11 mouse cellular contexts compared by ENCODE assay signal in genomic region chr8:94978593-94979319, GRCm38 (mm10). TPM values are rescaled to one million over a fixed set of nuclear protein-coding genes. Genes with fewer than 3 reads are reported as not detected.
A peak's percentile ranks its signal among the peaks of the same experiment; 100 is the strongest.
DNase-seq lines count a peak whose midpoint lies in the region; ATAC-seq and TF ChIP-seq lines count a peak whose summit lies in the region.
"Had no signal": no experiment of that assay in that cellular context is flagged by ENCODE, and none has a peak within 500 bp of the region (broad histone marks: within the 10 kb centered on the region; RNA-seq: fewer than 3 reads in every experiment).

No protein-coding gene starts in this region.

- no peaks in the 10 kb centered on the region for H3K36me3 ChIP-seq in embryonic facial prominence, embryonic 13.5 days
- no peaks in the 10 kb centered on the region for H3K36me3 ChIP-seq in intestine, embryonic 14.5 days (ENCODE audit: control insufficient read depth, insufficient read depth, low read length)
- no peaks in the 10 kb centered on the region for H3K36me3 ChIP-seq in midbrain, postnatal 0 days (ENCODE audit: insufficient read depth, low read length)
- H3K36me3 ChIP-seq: midbrain, embryonic 12.5 days had no signal

- H3K4me2 ChIP-seq in embryonic facial prominence, embryonic 13.5 days = peak overlapping the region; percentile 53
- peak overlapping the region; percentile 41 for H3K4me2 ChIP-seq in intestine, embryonic 14.5 days (ENCODE audit: low read length)
- no peak overlapping the region; the same call in 1 of the 2 replicates for H3K4me2 ChIP-seq in midbrain, postnatal 0 days (ENCODE audit: low read depth, low read length, poor library complexity, severe bottlenecking)

- H3K9me3 ChIP-seq in embryonic facial prominence, embryonic 13.5 days = no peaks in the 10 kb centered on the region
- H3K9me3 ChIP-seq in intestine, embryonic 14.5 days (ENCODE audit: control insufficient read depth, low read length) = no peaks in the 10 kb centered on the region
- no peaks in the 10 kb centered on the region for H3K9me3 ChIP-seq in midbrain, postnatal 0 days (ENCODE audit: low read length)
- H3K9me3 ChIP-seq: midbrain, embryonic 12.5 days had no signal

- DNase-seq in kidney, postnatal 10 days = peak; percentile 18
- DNase-seq in kidney, postnatal 14 days = no peak
- DNase-seq in intestine, embryonic 14.5 days (ENCODE audit: low spot score) = no peak
- no peak for DNase-seq in midbrain, postnatal 0 days (ENCODE audit: low spot score)
- DNase-seq in adrenal gland, adult 2 months = no peak
- DNase-seq: right cerebral cortex, postnatal 14 days had no signal

- peak overlapping the region; percentile 36 for H3K4me3 ChIP-seq in embryonic facial prominence, embryonic 13.5 days
- peak overlapping the region; percentile 28 for H3K4me3 ChIP-seq in intestine, embryonic 14.5 days (ENCODE audit: low read depth, low read length)
- H3K4me3 ChIP-seq in midbrain, postnatal 0 days (ENCODE audit: low read depth, low read length) = peak overlapping the region; percentile 24; the same call in 1 of the 2 replicates
- H3K4me3 ChIP-seq: layer of hippocampus, adult 2 months; midbrain, embryonic 12.5 days had no signal

- no peak for TF ChIP-seq CTCF in midbrain, postnatal 0 days (IDR thresholded peaks at IDR 0.05)

- no peak overlapping the region for H3K27ac ChIP-seq in embryonic facial prominence, embryonic 13.5 days
- no peak overlapping the region for H3K27ac ChIP-seq in intestine, embryonic 14.5 days (ENCODE audit: low read depth)
- no peak overlapping the region for H3K27ac ChIP-seq in midbrain, postnatal 0 days (ENCODE audit: low read depth, low read length)
- H3K27ac ChIP-seq: layer of hippocampus, adult 2 months; midbrain, embryonic 12.5 days had no signal

- H3K4me1 ChIP-seq in embryonic facial prominence, embryonic 13.5 days = peaks cover 29% of the 10 kb centered on the region
- 0 out of 2 replicates have a peak, but pooled peaks cover 10% of the 10 kb centered on the region for H3K4me1 ChIP-seq in intestine, embryonic 14.5 days (replicated peaks; ENCODE audit: control insufficient read depth, insufficient read depth, low read length)
- H3K4me1 ChIP-seq in midbrain, postnatal 0 days (ENCODE audit: insufficient read depth, low read length) = peaks cover 13% of the 10 kb centered on the region; the same call in 1 of the 2 replicates

- no peak overlapping the region for H3K9ac ChIP-seq in embryonic facial prominence, embryonic 13.5 days
- H3K9ac ChIP-seq in intestine, embryonic 14.5 days (ENCODE audit: low read length) = no peak overlapping the region
- no peak overlapping the region for H3K9ac ChIP-seq in midbrain, postnatal 0 days (replicated peaks; ENCODE audit: low read length, poor library complexity, severe bottlenecking)

- H3K27me3 ChIP-seq in embryonic facial prominence, embryonic 13.5 days = peaks cover 13% of the 10 kb centered on the region
- H3K27me3 ChIP-seq in intestine, embryonic 14.5 days (replicated peaks; ENCODE audit: control insufficient read depth, insufficient read depth, low read length) = 0 out of 2 replicates have a peak, but pooled peaks cover 4% of the 10 kb centered on the region
- no peaks in the 10 kb centered on the region for H3K27me3 ChIP-seq in midbrain, postnatal 0 days (ENCODE audit: insufficient read depth, low read length)

- WGBS in embryonic facial prominence, embryonic 13.5 days = 74% methylated on average over 13 of the region's 13 CpGs
- 74% methylated on average over 13 of the region's 13 CpGs for WGBS in intestine, embryonic 14.5 days
- WGBS in midbrain, postnatal 0 days = 67% methylated on average over 13 of the region's 13 CpGs

- ATAC-seq in embryonic facial prominence, embryonic 13.5 days (ENCODE audit: insufficient number of reproducible peaks, insufficient read depth, low FRiP score, low TSS enrichment, low read depth) = no peak
- no peak for ATAC-seq in intestine, embryonic 14.5 days (replicated peaks; ENCODE audit: low FRiP score, low TSS enrichment, low read depth)
- no peak for ATAC-seq in midbrain, postnatal 0 days (ENCODE audit: low FRiP score)
- ATAC-seq in erythroid progenitor cell, adult 5-6 weeks (replicated peaks; ENCODE audit: low FRiP score, poor library complexity, severe bottlenecking) = no peak

RNA-seq across cellular contexts. Expression of gene Adgrg1, which starts 4.2 kb away (rescaled TPM):
- polyA plus RNA-seq in embryonic facial prominence, embryonic 13.5 days (2015; fragmentation: Nextera tagmentation; extraction: Ambion mirVana) = 18.4 and 19.8 TPM in 2 replicates
- 23.6 and 26.5 TPM in 2 replicates for polyA plus RNA-seq in intestine, embryonic 14.5 days (2014; fragmentation: Nextera tagmentation; extraction: Ambion mirVana)
- 218 and 247 TPM in 2 replicates for total RNA-seq in midbrain, postnatal 0 days (2014; rRNA removed)
- polyA plus RNA-seq in midbrain, postnatal 0 days (2015; fragmentation: Nextera tagmentation; extraction: Ambion mirVana) = 114 and 125 TPM in 2 replicates
- 29.3 and 55.9 TPM in 2 replicates for total RNA-seq in erythroid progenitor cell, adult 5-6 weeks (2015; ENCODE audit: low replicate concordance)
- total RNA-seq in erythroid progenitor cell, adult 5-6 weeks (2017; ENCODE audit: low replicate concordance) = 12.4 and 14.4 TPM in 2 replicates
- 10 to 100 TPM; 17.3 to 24.3 TPM for total RNA-seq in adrenal gland, adult 2 months (2021)
- polyA plus RNA-seq in adrenal gland, adult 2 months (2012; rRNA removed) = 40.2 and 56.5 TPM in 2 replicates

RNA-seq across cellular contexts. Expression of gene Adgrg3, which starts 38.7 kb away (rescaled TPM):
- polyA plus RNA-seq in embryonic facial prominence, embryonic 13.5 days (2015; fragmentation: Nextera tagmentation; extraction: Ambion mirVana) = 2.1 and 2.8 TPM in 2 replicates
- 3.2 and 3.6 TPM in 2 replicates for polyA plus RNA-seq in intestine, embryonic 14.5 days (2014; fragmentation: Nextera tagmentation; extraction: Ambion mirVana)
- total RNA-seq in midbrain, postnatal 0 days (2014; rRNA removed) = 1.5 and 1.7 TPM in 2 replicates
- 0.59 and 0.88 TPM in 2 replicates for polyA plus RNA-seq in midbrain, postnatal 0 days (2015; fragmentation: Nextera tagmentation; extraction: Ambion mirVana)
- 10.1 and 12.2 TPM in 2 replicates for total RNA-seq in erythroid progenitor cell, adult 5-6 weeks (2015; ENCODE audit: low replicate concordance)
- 3.5 and 10.3 TPM in 2 replicates for total RNA-seq in erythroid progenitor cell, adult 5-6 weeks (2017; ENCODE audit: low replicate concordance)
- 1 to 10 TPM; 2.0 to 2.8 TPM for total RNA-seq in adrenal gland, adult 2 months (2021)
- 9.1 and 11.2 TPM in 2 replicates for polyA plus RNA-seq in adrenal gland, adult 2 months (2012; rRNA removed)

RNA-seq across cellular contexts. Expression of gene Adgrg5, which starts 55.3 kb away (rescaled TPM):
- 0.07 and 0.12 TPM in 2 replicates for polyA plus RNA-seq in embryonic facial prominence, embryonic 13.5 days (2015; fragmentation: Nextera tagmentation; extraction: Ambion mirVana)
- 1.4 and 2.0 TPM in 2 replicates for polyA plus RNA-seq in intestine, embryonic 14.5 days (2014; fragmentation: Nextera tagmentation; extraction: Ambion mirVana)
- not detected in 2 replicates for total RNA-seq in midbrain, postnatal 0 days (2014; rRNA removed)
- 0.17 and 0.21 TPM in 2 replicates for polyA plus RNA-seq in midbrain, postnatal 0 days (2015; fragmentation: Nextera tagmentation; extraction: Ambion mirVana)
- total RNA-seq in erythroid progenitor cell, adult 5-6 weeks (2015; ENCODE audit: low replicate concordance) = not detected in 2 replicates
- 0.39 TPM in 1 of 2 replicates, not detected in the other for total RNA-seq in erythroid progenitor cell, adult 5-6 weeks (2017; ENCODE audit: low replicate concordance)
- total RNA-seq in adrenal gland, adult 2 months (2021) = 1 to 10 TPM; 1.1 to 1.3 TPM
- polyA plus RNA-seq in adrenal gland, adult 2 months (2012; rRNA removed) = 1.8 and 2.0 TPM in 2 replicates
- total RNA-seq: layer of hippocampus, adult 2 months had no signal
- polyA plus RNA-seq: embryonic facial prominence, embryonic 11.5 days had no signal
